Mouse (Mus musculus) layer of hippocampus, postnatal 25 days (tissue): ENCODE results near the gene Psmd13. TPM values are rescaled to one million over a fixed set of nuclear protein-coding genes. Genes with fewer than 3 reads are reported as not detected.

Source experiments
- DNase-seq, 2 experiments: peaks; one replicate each; pipeline ENCODE4 v3.0.0; 2022; ENCODE audit warnings: mixed read lengths in 2 of 2, low spot score in 1 of 2; ENCODE audit errors: extremely low spot score in 1 of 2
- total RNA-seq, 2 experiments: library from RNA; stranded (reverse); gene quantifications; 2 replicates each; pipeline ENCODE4 v1.2.3; 2021

Psmd13 gene
- total RNA-seq, 2 experiments from 2014 or later: 107 to 117 TPM

GRCm38 (mm10) chr7:140941222-140942051, 59.7 kb downstream of the Psmd13 start, which contains the start of gene Pgghg:
Gene Pgghg (plus strand): TSS chr7:140941391.
- DNase-seq: peak; percentile 38 to 52

DNA sequence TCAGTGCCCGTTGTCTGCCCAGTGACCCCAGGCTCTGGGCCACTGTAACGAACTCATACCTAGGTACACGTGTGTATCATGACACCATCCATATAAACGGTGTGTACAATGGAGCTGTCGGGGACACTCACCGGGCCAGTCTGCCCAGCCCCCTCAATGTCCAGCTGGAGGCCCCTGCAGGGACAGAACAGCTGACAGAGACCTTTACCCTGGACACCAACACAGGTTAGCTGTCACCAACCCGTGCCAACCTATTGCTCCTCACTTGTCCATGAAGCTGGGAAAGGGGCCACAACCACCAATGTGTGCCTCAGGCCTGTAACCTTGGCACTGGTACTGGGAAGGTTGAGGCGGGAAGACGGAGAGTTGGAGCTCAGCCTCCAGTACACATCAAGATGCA, 60.6 kb downstream of the Psmd13 start:
- no peak for DNase-seq

GRCm38 (mm10) chr7:140942811-140943210, 61.0 kb downstream of the Psmd13 start:
- DNase-seq: no peak

DNA sequence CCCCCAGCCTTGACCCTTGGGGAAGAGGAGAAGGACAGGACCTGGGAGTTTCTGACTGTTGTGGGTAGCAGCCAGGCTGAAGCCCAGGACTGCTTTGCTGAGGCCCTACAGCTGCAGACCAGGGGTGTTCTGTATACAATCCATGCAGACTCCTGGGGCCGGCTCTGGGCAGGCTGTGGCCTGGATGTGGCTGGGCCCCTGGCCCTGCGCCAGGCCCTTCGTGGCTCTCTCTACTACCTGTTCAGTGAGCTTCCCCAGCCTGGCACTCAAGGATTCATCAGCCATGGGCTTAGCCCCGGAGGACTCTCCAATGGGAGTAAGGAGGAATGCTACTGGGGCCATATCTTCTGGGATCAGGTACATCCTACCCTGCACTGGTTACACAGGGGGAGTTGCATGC, 61.6 kb downstream of the Psmd13 start:
- no peak for DNase-seq

- no peak for DNase-seq
Observed at GRCm38 (mm10) chr7:140944236-140944635, 62.5 kb downstream of the Psmd13 start.

GRCm38 (mm10) chr7:140945247-140945646, 63.5 kb downstream of the Psmd13 start:
- no peak for DNase-seq

DNA sequence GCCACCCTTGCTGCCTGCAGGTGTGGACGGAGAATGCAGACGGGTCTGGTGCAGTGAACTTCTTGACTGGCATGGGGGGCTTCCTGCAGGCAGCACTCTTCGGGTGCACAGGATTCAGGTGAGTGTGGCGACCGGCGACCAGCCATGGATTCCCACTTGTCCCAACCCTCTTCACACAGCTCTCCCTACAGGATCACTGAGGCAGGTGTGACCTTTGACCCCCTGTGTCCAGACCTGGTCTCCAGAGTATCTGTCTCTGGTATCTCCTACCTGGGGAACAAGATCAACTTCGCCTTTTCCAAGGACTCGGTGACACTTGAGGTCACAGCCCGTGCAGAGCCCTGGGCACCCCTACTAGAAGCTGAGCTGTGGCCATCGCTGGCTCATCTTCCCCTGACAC, 64.5 kb downstream of the Psmd13 start:
- DNase-seq: no peak

- no peak for DNase-seq
Observed at GRCm38 (mm10) chr7:140946980-140947379, 65.2 kb downstream of the Psmd13 start.

GRCm38 (mm10) chr7:140948161-140948560, 66.4 kb downstream of the Psmd13 start:
- DNase-seq: no peak

Other genes with a start within 250 kb of the Psmd13 start
- not detected for gene Olfr53, start 235.5 kb upstream of the Psmd13 start, total RNA-seq
- gene Olfr539, start 222.0 kb upstream of the Psmd13 start, total RNA-seq: under 1 TPM; 0.10 to 0.21 TPM
- gene Olfr45, start 200.0 kb upstream of the Psmd13 start, total RNA-seq: under 1 TPM in 1 of 2 experiments, not detected in 1; 0.23 TPM
- gene Olfr541, start 184.7 kb upstream of the Psmd13 start, total RNA-seq: not detected
- gene Cyp2e1, start 118.2 kb upstream of the Psmd13 start, total RNA-seq: not detected
- not detected for gene Syce1, start 94.1 kb upstream of the Psmd13 start, total RNA-seq
- 10 to 100 TPM; 11.6 to 13.6 TPM for gene Zfp941, start 59.8 kb upstream of the Psmd13 start, total RNA-seq
- 1 to 10 TPM; 1.6 to 1.7 TPM for gene Urah, start 47.0 kb upstream of the Psmd13 start, total RNA-seq
- gene Scgb1c1, start 36.4 kb upstream of the Psmd13 start, total RNA-seq: not detected
- gene Odf3, start 34.2 kb upstream of the Psmd13 start, total RNA-seq: not detected
- not detected for gene Gm45785, start 25.6 kb upstream of the Psmd13 start, total RNA-seq
- 10 to 100 TPM; 79.1 to 86.5 TPM for gene Ric8a, start 25.0 kb upstream of the Psmd13 start, total RNA-seq
- gene Bet1l, start 24.4 kb upstream of the Psmd13 start, total RNA-seq: 10 to 100 TPM; 26.6 to 29.6 TPM
- 10 to 100 TPM; 67.0 to 77.5 TPM for gene Sirt3, start 341 bp downstream of the Psmd13 start, total RNA-seq
- 1 to 10 TPM; 1.3 to 2.8 TPM for gene Cox8b, start 18.5 kb downstream of the Psmd13 start, total RNA-seq
- gene Nlrp6, start 38.9 kb downstream of the Psmd13 start, total RNA-seq: under 1 TPM; 0.21 to 0.37 TPM
- gene Pgghg, start 59.4 kb downstream of the Psmd13 start, total RNA-seq: 1 to 10 TPM; 4.0 to 7.1 TPM
- gene Ifitm5, start 68.3 kb downstream of the Psmd13 start, total RNA-seq: not detected
- gene Gm45717, start 74.0 kb downstream of the Psmd13 start, total RNA-seq: not detected
- 10 to 100 TPM in 1 of 2 experiments, 1 to 10 TPM in 1; 9.7 to 13.4 TPM for gene Ifitm2, start 74.0 kb downstream of the Psmd13 start, total RNA-seq
- gene Ifitm1, start 85.3 kb downstream of the Psmd13 start, total RNA-seq: 1 to 10 TPM; 1.3 to 1.5 TPM
- gene Ifitm3, start 128.8 kb downstream of the Psmd13 start, total RNA-seq: 10 to 100 TPM; 11.9 to 13.8 TPM
- not detected for gene Ifitm6, start 136.0 kb downstream of the Psmd13 start, total RNA-seq
- not detected for gene Gm17387, start 147.2 kb downstream of the Psmd13 start, total RNA-seq
- 10 to 100 TPM; 80.7 to 96.2 TPM for gene B4galnt4, start 179.1 kb downstream of the Psmd13 start, total RNA-seq
- gene Pkp3, start 196.2 kb downstream of the Psmd13 start, total RNA-seq: not detected
- 1 to 10 TPM; 1.9 to 3.2 TPM for gene Sigirr, start 218.6 kb downstream of the Psmd13 start, total RNA-seq
- not detected for gene Ano9, start 235.8 kb downstream of the Psmd13 start, total RNA-seq
- 10 to 100 TPM; 58.7 to 61.1 TPM for gene Ptdss2, start 240.4 kb downstream of the Psmd13 start, total RNA-seq